Mouse (Mus musculus): ENCODE data around the gene Dph5.

Gene Dph5

GRCm38 (mm10) chr3:115893166-115893565 is 5.5 kb downstream of the Dph5 start:
- no peak for DNase-seq

GRCm38 (mm10) chr3:115898354-115898948 is 10.8 kb downstream of the Dph5 start:
- no peak for DNase-seq

GRCm38 (mm10) chr3:115902301-115902956 is 14.8 kb downstream of the Dph5 start:
- no peak for DNase-seq

DNA sequence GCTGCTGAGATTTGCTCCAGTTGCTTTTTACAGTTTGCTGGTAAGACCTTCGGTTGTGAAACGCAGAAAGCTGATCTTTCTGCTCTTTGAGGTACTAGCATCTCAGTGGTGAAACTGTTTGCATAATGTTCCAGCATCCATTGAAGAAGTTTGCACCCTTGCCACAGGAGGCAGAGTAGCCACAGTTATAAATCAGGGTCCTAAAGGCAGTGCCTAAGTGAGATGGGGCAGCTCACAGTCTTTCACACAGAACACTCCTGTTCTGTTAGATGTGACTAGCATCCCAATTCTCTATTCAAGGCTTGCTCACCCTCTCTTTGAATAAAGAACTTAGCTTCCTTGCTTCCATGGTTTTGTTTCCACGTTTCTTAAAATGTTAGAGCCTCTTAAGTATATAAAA is 17.4 kb downstream of the Dph5 start:
- DNase-seq: no peak

DNA sequence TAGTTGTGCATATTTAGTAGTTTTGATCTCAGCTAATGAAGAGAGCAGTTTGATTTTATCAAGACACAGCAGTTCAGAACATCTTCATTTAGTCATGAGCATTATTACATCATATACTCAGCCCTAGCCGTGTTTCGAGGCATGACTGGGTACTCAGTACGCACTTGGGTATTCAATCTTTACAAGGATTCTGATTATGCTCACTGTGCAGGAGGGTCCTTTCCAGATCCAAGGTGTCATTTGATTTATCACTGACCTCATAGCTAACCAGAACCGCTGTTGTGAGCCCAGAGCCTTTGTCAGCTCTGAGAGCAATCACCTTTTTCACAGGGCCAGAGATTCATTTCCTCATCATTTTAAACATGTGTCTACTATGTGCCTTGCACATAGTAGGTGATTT is 17.9 kb downstream of the Dph5 start:
- no peak for DNase-seq

GRCm38 (mm10) chr3:115907406-115907805 is 19.8 kb downstream of the Dph5 start:
- DNase-seq: peak; percentile 79

DNA sequence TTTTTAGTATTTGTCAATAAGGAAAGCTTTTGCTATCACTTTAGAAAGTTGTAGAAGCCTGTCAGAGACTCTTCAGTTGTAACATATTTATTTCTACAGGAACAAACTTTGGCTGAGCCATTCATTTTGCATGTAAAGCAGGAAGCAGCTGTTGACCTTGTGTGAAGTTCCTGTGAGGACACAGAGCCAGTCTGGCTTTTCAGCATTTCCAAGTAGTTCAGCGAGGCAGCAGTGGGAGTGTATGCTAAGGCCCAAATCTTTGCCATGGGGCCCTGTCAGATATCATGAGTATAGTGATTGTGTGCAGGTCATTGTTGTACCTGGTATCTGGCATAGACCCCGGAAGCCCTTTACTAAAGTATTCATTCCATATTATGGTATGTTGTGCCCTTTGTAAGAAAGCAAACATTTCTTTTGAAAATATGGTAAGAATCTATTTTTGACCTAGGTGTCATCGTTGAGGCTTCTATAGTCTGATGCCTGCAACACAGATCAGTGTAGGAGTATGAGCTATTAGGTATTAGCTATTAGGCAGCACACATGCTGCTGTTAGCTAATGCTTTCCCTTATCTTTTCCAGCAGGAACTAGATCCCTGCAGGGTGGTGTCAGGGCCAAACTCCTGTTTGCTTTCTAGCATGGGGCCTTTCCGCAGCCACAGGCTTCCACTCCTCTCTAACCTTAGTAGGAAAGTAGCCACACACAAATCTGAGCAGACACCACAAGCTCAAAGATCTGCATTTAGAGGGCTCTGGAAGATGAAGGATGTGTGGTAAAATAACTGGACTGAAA is 37.0 kb downstream of the Dph5 start:
- peak; percentile 89 for DNase-seq

GRCm38 (mm10) chr3:115926531-115926930 is 38.9 kb downstream of the Dph5 start:
- peak; percentile 59 for DNase-seq

DNA sequence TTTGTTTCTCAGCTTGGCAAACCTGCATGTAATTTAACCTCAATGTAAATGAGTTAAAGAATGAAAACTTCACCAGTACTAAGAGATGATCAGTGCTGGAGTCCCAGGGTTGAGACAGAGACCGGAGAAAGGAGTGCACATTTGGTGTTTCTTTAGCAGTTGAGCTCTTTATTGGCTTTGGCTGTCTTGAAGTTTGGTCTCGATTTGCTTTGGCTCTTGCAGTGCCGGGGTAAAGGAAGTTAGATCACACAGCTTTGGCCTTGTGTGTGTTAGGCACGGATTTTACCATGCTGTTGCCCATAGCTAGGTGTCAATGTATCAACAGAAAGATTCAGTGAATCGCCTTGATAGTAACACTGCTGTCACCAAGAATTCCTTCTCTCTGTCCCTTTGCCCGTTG is 44.1 kb downstream of the Dph5 start:
- peak; percentile 59 for DNase-seq

DNA sequence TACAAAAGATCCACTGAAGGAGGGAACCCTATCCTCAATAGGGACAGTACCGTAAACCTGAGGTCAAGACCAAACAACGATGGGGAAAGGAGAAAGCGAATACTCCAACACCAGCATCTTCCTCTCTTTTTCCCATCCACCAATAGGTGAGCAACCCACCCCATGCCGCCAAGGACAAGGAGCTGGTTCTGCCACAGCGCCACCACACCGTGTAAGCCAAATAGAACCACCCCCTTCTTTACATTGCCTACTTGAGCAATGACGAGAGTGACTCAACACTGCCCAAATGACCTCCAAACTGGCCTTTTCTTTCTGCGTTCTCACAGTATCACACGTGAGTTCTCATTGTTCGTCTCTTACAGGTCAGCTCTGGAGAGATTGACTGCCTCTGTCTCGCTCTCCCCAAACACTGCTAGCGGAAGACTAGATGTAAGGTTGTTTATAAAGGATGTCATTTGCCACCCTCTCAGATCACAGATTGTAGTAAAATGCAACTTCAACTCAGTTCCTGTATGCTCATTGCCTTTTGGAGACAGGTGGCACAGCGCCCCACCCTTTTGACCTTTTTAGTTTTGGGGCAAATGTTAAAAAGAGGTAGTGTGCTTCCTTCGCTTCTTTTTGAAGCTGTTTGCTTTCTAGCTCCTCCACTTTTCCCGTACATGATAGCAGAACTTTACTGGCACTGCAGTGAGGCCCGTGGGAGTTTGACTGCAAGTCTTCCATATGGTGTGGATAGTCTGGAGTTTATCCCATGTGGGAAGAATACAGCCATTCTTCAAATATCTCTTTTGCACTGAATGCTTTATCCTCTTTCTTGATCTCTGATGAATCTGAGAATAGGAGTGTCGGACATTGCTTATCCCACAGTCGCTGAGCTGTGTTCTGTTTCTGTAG is 45.9 kb downstream of the Dph5 start:
- peak; percentile 85 for DNase-seq

DNA sequence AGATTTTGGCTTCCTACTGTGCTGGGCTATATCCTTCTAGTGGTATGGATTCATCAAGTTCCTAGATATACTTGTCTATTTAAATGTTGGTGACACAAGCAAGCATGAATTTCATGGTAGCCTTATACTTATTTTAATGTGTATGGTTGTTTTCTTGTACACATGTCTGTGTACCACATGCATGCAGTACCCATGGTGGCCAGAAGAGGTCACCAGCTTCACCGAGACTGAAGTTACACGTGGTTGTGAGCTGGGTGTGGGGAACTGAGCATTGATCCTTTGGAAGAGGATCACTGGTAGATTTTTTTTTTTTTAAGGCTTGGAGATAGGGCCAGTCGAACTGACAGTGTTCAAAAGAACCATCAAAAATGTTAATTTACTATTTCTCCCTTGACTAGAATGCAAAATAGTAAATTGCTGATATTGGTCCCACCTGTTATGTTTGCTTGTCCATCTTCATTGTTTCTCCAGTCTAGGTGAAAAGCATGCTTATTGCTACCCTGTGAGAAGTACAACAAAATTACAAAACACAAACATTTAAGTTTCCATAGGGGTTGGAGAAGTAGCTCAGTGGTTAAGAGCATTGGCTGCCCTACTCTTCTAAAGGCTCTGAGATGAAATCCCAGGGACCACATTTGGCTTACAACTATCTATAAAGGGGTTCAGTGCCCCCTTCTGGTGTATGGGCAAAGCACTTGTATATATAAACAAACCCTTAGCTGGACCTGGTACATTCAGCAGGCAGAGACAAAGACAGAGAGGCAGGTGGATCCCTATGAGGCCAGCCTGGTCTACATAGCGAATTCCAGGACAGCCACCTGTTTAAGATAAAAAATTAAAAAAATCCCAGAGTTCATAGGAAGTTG is 49.3 kb downstream of the Dph5 start:
- peak; percentile 90 for DNase-seq

DNA sequence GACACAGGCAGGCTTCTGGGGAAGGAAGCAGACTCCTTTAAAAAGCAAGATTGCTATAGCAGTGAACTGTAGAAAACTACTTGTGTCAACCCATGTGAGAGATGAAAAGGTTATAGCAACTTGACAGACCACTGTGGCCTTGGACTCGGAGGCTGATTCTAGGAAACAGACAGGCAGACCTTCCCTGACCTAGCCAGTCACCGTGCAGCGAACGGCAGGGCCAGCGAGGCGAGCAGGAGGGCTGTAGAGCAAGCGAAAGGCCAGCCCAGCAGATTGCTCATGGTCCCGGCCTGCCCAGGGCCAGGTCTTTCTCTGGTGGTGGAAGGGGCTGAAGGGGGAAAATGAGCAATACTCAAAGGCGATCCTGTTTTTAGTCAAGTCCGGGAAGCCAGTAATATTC is 50.2 kb downstream of the Dph5 start:
- DNase-seq: peak; percentile 76

DNA sequence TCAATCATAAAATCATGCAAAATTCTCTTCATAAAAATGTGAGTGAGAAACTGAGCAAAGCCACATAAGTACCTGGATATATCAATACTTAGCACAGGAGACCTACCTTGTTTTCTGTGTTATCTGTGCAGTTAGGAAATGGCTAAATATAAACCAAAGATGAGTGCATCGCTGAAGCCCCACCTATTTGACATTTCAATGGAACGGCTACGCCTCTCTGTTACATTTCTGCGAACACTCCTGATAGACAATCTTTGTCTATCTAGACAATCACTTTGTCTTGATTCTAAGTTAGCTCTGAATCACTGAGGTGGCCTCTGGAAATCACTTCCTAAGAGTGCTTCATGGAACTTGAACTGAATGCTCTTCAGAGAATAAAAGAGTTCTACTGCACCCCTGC is 52.9 kb downstream of the Dph5 start:
- no peak for DNase-seq

- DNase-seq: peak; percentile 59
These were observed 53.8 kb downstream of the Dph5 start for GRCm38 (mm10) chr3:115941464-115941863.

- no peak for DNase-seq
These were observed 56.7 kb downstream of the Dph5 start for GRCm38 (mm10) chr3:115944376-115944775.

- no peak for DNase-seq
These were observed 58.6 kb downstream of the Dph5 start for GRCm38 (mm10) chr3:115946272-115946671.

DNA sequence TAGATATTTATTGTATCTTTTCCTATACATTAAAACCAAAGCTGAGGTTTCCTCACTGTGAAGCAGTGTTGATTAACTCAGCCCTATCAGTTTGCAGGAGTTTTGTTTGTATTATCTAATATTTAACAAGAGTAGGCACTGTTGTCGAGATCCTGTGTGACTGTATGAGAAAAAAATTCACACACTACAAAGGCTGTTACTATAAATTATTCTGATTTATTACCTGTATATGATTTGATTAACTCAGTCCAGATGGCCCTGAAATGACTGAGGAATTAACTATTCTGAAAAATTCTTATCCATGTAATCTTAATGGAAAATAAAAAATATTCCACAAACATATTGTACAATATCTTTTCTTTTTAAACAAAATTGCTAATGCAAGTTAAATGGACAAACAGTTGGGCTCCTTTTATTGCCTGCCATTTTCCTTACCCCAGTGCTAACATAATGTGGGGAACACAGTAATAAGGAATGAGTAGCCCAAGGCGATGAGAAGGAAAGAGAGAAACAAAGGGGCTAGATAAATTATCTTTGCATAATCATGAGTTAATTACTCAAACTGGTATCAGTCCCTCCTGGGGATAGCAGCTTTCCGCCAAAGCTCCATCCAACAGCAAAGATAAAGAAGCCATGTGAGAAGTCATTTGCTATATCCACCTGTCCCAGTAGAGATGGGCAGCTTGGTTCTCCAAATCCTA is 61.7 kb downstream of the Dph5 start:
- DNase-seq: no peak

GRCm38 (mm10) chr3:115949921-115950877 is 62.6 kb downstream of the Dph5 start:
- no peak for DNase-seq

DNA sequence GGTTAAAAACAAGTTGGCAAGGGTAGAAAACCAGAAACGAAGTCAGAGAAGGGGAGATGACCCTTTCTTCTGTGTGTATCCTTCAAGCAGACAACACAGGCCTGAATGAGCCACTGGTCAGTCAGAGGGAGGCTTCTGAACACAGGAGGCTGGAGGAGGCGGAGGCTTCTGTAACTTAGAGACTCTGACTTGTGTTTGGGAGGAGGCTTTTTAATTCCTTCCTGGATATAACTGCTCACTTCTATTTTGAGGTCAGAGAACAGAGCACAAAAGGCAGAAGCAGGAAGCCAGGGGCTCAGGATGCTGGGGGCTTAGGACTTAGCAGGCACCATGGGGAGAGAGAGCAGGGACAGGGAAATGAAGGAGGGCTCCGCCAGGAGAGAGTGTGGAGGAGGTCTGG is 63.6 kb downstream of the Dph5 start:
- DNase-seq: peak; percentile 84

DNA sequence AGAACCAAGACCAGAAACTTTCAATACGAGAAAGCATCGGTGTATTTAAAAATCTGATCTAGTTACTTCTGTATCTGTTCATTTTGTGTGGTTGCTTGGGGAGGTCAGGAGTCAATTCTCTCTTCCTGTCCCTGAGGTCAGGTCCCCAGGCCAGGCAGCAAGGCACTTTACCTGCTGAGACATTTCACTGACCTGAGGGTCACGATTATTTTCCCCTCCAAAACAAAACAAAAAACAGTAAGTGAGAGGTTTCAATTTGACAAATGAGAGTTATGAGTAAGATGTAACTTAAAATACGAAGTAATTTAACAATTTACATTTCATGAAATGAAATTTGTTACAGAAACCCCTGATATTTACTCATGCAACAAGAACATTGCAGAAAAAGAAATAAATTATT is 64.7 kb downstream of the Dph5 start:
- DNase-seq: no peak
